Mouse (Mus musculus): ENCODE data around the gene Fam205c. TPM values are rescaled to one million over a fixed set of nuclear protein-coding genes. Genes with fewer than 3 reads are reported as not detected.

The Fam205c gene
- total and polyA plus RNA-seq, 2 experiments from 2014 or later: 0.23 TPM; not detected in 1

DNA sequence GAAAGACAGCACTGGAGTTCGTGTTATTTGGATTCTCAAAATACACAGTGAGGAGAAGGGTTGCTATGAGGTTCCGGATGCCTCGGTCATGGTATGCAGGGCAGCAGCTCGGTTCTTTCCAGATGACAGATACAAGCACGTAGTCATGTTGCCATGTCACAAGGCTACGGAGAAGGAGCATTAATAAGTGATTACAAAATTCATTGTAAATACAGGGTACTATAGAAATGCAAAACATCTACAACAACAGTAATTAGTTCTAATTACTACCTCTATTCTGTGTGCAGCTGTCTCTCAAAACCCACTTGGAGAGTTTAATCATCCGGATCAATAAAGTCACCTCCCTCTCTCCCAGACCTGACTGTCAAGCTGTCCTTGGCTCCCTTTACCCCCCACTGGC is 21.1 kb upstream of the Fam205c start:
- no peak overlapping the region for H3K9ac ChIP-seq (replicated peaks; ENCODE audit: low read depth, low read length)
- 73% methylated on average over 7 of the region's 7 CpGs for WGBS
- no peaks in the 10 kb centered on the region for H3K9me3 ChIP-seq (replicated peaks; ENCODE audit: control insufficient read depth, low read length)
- DNase-seq (ENCODE audit: low spot score) (no peak), ATAC-seq (ENCODE audit: insufficient read depth, low read depth) (no peak)
- H3K36me3 ChIP-seq (replicated peaks; ENCODE audit: control insufficient read depth, insufficient read depth, low read length): no peaks in the 10 kb centered on the region
- no peak overlapping the region for H3K27ac ChIP-seq (ENCODE audit: low read depth)
- no peaks in the 10 kb centered on the region for H3K4me1 ChIP-seq (ENCODE audit: control insufficient read depth, insufficient read depth)
- 0 out of 2 replicates have a peak, but pooled peaks cover 3% of the 10 kb centered on the region for H3K27me3 ChIP-seq (ENCODE audit: control insufficient read depth, insufficient read depth, low read length)
- H3K4me3 ChIP-seq (ENCODE audit: low read depth, low read length): no peak overlapping the region
- H3K4me2 ChIP-seq (ENCODE audit: low read depth, low read length): no peak overlapping the region
- TF ChIP-seq CTCF (IDR thresholded peaks at IDR 0.05; ENCODE audit: low read depth) (no peak), EP300 (IDR thresholded peaks at IDR 0.05; ENCODE audit: low read depth) (no peak)

DNA sequence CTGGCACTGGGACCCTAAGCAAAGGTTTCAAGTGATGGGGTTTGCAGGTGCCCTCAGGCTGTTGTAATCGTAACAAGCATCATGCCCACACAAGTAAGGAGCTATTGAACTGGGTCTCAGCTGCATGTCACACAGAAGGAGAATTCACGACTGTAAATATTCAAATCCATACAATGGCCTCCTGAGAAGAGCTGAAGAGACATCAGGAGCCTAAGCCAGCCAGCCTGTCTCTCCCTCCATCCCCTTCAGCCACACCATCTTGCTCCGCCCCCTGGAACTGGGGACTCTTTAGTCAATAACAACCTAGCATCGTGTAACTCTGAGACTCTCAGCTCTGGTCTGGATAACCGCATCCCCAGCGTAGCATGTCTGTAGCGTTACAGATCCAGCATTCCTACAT is 17.1 kb upstream of the Fam205c start:
- WGBS: 61% methylated on average over 7 of the region's 7 CpGs
- H3K36me3 ChIP-seq (replicated peaks; ENCODE audit: control insufficient read depth, insufficient read depth, low read length): no peaks in the 10 kb centered on the region
- DNase-seq (ENCODE audit: low spot score) (no peak), ATAC-seq (ENCODE audit: insufficient read depth, low read depth) (no peak)
- H3K4me1 ChIP-seq (ENCODE audit: control insufficient read depth, insufficient read depth): no peaks in the 10 kb centered on the region
- H3K9ac ChIP-seq (replicated peaks; ENCODE audit: low read depth, low read length): no peak overlapping the region
- H3K4me2 ChIP-seq (ENCODE audit: low read depth, low read length): no peak overlapping the region
- no peak overlapping the region for H3K4me3 ChIP-seq (ENCODE audit: low read depth, low read length)
- no peak overlapping the region for H3K27ac ChIP-seq (ENCODE audit: low read depth)
- no peaks in the 10 kb centered on the region for H3K27me3 ChIP-seq (ENCODE audit: control insufficient read depth, insufficient read depth, low read length)
- H3K9me3 ChIP-seq (replicated peaks; ENCODE audit: control insufficient read depth, low read length): no peaks in the 10 kb centered on the region
- TF ChIP-seq EP300 (IDR thresholded peaks at IDR 0.05; ENCODE audit: low read depth): no peak
- no peak for TF ChIP-seq CTCF (IDR thresholded peaks at IDR 0.05; ENCODE audit: low read depth)

- Histone ChIP-seq H3K36me3 (replicated peaks; ENCODE audit: control insufficient read depth, insufficient read depth, low read length) (no peaks in the 10 kb centered on the region), H3K9me3 (replicated peaks; ENCODE audit: control insufficient read depth, low read length) (no peaks in the 10 kb centered on the region), H3K9ac (replicated peaks; ENCODE audit: low read depth, low read length) (no peak overlapping the region), H3K27me3 (ENCODE audit: control insufficient read depth, insufficient read depth, low read length) (no peaks in the 10 kb centered on the region), H3K27ac (ENCODE audit: low read depth) (no peak overlapping the region), H3K4me1 (ENCODE audit: control insufficient read depth, insufficient read depth) (no peaks in the 10 kb centered on the region), H3K4me3 (ENCODE audit: low read depth, low read length) (no peak overlapping the region), H3K4me2 (ENCODE audit: low read depth, low read length) (no peak overlapping the region)
- TF ChIP-seq EP300 (IDR thresholded peaks at IDR 0.05; ENCODE audit: low read depth) (no peak), CTCF (IDR thresholded peaks at IDR 0.05; ENCODE audit: low read depth) (no peak)
- no peak for DNase-seq (ENCODE audit: low spot score)
- 81% methylated on average over 6 of the region's 6 CpGs for WGBS
- no peak for ATAC-seq (ENCODE audit: insufficient read depth, low read depth)
These were observed 14.8 kb upstream of the Fam205c start for GRCm38 (mm10) chr4:42888806-42889205.

DNA sequence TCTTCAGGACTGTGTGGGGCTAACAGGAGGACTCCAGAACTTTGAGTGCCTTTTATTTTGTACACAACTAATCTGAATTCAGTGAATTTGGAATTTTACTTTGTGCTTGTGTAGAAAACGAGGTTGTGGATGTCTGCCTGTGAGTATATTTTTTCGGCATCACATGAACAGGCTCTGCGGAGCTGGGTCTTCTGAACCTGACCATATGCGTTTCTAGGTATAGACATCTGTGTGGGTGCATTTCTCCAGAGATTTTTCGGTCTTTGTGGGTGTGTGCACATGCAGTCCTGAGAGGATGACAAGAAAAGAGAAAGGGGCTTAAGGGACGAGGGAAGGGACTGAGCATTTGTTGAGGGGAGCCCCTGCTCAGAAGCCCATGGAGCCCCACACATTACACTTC is 12.9 kb upstream of the Fam205c start:
- no peak for TF ChIP-seq CTCF (IDR thresholded peaks at IDR 0.05; ENCODE audit: low read depth)
- TF ChIP-seq EP300 (IDR thresholded peaks at IDR 0.05; ENCODE audit: low read depth): no peak
- no peaks in the 10 kb centered on the region for H3K27me3 ChIP-seq (ENCODE audit: control insufficient read depth, insufficient read depth, low read length)
- 84% methylated on average over 6 of the region's 6 CpGs for WGBS
- no peak overlapping the region for H3K4me3 ChIP-seq (ENCODE audit: low read depth, low read length)
- no peak for ATAC-seq (ENCODE audit: insufficient read depth, low read depth)
- DNase-seq (ENCODE audit: low spot score): no peak
- H3K9ac ChIP-seq (replicated peaks; ENCODE audit: low read depth, low read length): no peak overlapping the region
- no peak overlapping the region for H3K27ac ChIP-seq (ENCODE audit: low read depth)
- no peaks in the 10 kb centered on the region for H3K36me3 ChIP-seq (replicated peaks; ENCODE audit: control insufficient read depth, insufficient read depth, low read length)
- H3K9me3 ChIP-seq (replicated peaks; ENCODE audit: control insufficient read depth, low read length): no peaks in the 10 kb centered on the region
- no peak overlapping the region for H3K4me2 ChIP-seq (ENCODE audit: low read depth, low read length)
- H3K4me1 ChIP-seq (ENCODE audit: control insufficient read depth, insufficient read depth): no peaks in the 10 kb centered on the region

- Histone ChIP-seq H3K27ac (ENCODE audit: low read depth) (no peak overlapping the region), H3K4me3 (ENCODE audit: low read depth, low read length) (no peak overlapping the region), H3K27me3 (ENCODE audit: control insufficient read depth, insufficient read depth, low read length) (no peaks in the 10 kb centered on the region), H3K36me3 (replicated peaks; ENCODE audit: control insufficient read depth, insufficient read depth, low read length) (no peaks in the 10 kb centered on the region), H3K9ac (replicated peaks; ENCODE audit: low read depth, low read length) (no peak overlapping the region), H3K4me1 (ENCODE audit: control insufficient read depth, insufficient read depth) (no peaks in the 10 kb centered on the region), H3K9me3 (replicated peaks; ENCODE audit: control insufficient read depth, low read length) (no peaks in the 10 kb centered on the region), H3K4me2 (ENCODE audit: low read depth, low read length) (no peak overlapping the region)
- ATAC-seq (ENCODE audit: insufficient read depth, low read depth) (no peak), DNase-seq (ENCODE audit: low spot score) (no peak)
- 50% methylated on average over 1 of the region's 1 CpGs for WGBS
- TF ChIP-seq EP300 (IDR thresholded peaks at IDR 0.05; ENCODE audit: low read depth): no peak
These were observed 6.6 kb upstream of the Fam205c start for GRCm38 (mm10) chr4:42880677-42880948.

DNA sequence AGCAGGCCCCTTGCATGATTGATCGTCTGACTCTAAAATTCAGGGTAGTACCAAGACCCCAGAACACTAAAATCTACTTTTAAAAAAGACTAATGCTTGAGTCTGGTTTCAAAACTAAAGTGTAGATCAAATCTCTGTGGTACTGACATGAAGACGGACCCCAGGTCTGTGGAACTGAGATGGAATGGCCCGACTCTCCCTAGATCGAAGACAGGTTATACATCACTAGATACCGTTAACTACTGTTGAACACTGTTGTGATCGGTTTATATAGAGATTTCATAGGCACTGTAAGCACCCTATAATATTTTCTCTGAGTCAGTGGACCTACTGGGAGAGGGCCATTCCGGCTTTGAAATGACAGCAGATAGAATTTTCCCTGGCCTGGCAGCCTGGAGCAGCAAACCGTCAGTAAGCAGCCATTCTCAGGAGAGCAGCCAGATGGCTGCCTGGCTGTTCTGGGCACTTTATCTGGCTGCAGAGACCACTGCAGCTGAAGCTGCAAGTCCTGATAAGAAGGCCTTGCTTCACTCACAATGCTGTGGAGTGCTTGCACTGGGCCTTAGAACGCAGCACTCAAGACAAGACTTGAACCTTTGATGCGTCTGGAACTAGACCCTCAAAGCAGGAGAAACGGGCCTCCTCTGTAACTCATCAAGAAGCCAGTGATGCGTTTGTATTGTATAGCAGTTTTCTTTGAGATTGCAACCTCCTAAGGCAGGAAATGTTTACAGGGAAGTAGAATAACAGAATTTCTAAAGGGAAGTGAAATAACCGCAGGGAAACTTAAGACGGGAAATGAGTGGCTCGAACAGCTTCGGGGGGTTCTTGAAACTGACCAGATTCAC is 6.0 kb upstream of the Fam205c start:
- H3K27me3 ChIP-seq (ENCODE audit: control insufficient read depth, insufficient read depth, low read length): no peaks in the 10 kb centered on the region
- H3K36me3 ChIP-seq (replicated peaks; ENCODE audit: control insufficient read depth, insufficient read depth, low read length): no peaks in the 10 kb centered on the region
- DNase-seq (ENCODE audit: low spot score) (no peak), ATAC-seq (ENCODE audit: insufficient read depth, low read depth) (no peak)
- H3K4me3 ChIP-seq (ENCODE audit: low read depth, low read length): no peak overlapping the region
- no peak for TF ChIP-seq EP300 (IDR thresholded peaks at IDR 0.05; ENCODE audit: low read depth)
- TF ChIP-seq CTCF (IDR thresholded peaks at IDR 0.05; ENCODE audit: low read depth): peak; percentile 8; the same call in 1 of the 2 replicates
- 51% methylated on average over 16 of the region's 16 CpGs for WGBS
- H3K4me1 ChIP-seq (ENCODE audit: control insufficient read depth, insufficient read depth): no peaks in the 10 kb centered on the region
- no peak overlapping the region for H3K9ac ChIP-seq (replicated peaks; ENCODE audit: low read depth, low read length)
- no peak overlapping the region for H3K27ac ChIP-seq (ENCODE audit: low read depth)
- no peak overlapping the region for H3K4me2 ChIP-seq (ENCODE audit: low read depth, low read length)
- no peaks in the 10 kb centered on the region for H3K9me3 ChIP-seq (replicated peaks; ENCODE audit: control insufficient read depth, low read length)

Measured in heart, postnatal 0 days (tissue).